Mouse (Mus musculus): ENCODE results near the gene Tecta. TPM values are rescaled to one million over a fixed set of nuclear protein-coding genes. Genes with fewer than 3 reads are reported as not detected.
A peak's percentile ranks its signal among the peaks of the same experiment; 100 is the strongest.

Gene Tecta
- polyA plus RNA-seq, 1 experiment from 2014 or later, result 0.33 TPM

DNA sequence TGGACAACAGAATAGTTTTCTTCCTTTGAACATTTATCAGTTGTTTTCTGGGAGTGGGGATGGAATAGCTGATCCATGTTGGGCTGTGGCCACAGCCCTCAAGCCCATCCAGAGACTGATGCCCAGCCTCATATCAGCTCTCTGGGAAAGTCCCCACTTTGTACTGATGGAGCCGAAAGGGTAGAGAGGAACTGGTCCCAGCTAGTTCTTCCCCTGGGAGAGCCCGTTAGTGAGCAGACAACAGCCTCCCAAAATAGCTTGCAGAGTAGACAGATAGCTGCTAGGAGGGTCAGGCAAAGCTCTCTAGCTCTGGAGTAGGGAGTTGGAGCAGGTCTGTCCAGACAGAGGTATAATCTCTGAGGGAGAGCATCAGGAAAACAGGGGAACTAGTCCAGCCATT is 3.6 kb downstream of the Tecta start:
- Histone ChIP-seq H3K9ac (replicated peaks; ENCODE audit: low read depth, low read length) (no peak overlapping the region), H3K36me3 (ENCODE audit: control insufficient read depth, insufficient read depth, low read length) (no peaks in the 10 kb centered on the region), H3K4me1 (ENCODE audit: control insufficient read depth, insufficient read depth, low read length) (peaks cover 7% of the 10 kb centered on the region; the same call in 1 of the 2 replicates), H3K27ac (ENCODE audit: low read depth, low read length) (no peak overlapping the region), H3K4me2 (ENCODE audit: low read depth, low read length) (no peak overlapping the region), H3K4me3 (ENCODE audit: low read depth, low read length) (no peak overlapping the region), H3K27me3 (ENCODE audit: control insufficient read depth, insufficient read depth, low read length) (no peaks in the 10 kb centered on the region), H3K9me3 (ENCODE audit: control insufficient read depth, low read length) (no peaks in the 10 kb centered on the region)
- no peak for ATAC-seq (ENCODE audit: low read depth)
- 75% methylated on average over 2 of the region's 2 CpGs for WGBS

DNA sequence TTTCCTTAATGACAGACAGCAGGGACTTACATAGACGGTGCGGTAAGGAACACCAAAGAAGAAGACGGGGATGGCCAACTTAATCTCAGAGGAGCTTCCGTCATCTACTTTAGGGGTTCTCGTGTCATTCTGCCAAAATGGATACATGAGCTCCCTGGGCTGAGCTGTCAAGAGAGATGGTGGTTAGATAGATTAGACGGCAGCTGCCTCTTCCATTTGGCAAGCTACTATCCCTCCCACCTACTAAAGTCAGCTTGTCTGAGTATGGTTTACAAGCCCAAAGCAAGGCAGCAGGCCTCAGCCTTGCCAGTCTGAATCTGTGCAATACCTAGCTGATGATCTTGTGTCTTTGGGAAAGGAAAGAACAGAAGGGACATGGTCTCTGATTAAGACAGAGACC is 4.8 kb downstream of the Tecta start:
- Histone ChIP-seq H3K9me3 (ENCODE audit: control insufficient read depth, low read length) (no peaks in the 10 kb centered on the region), H3K4me1 (ENCODE audit: control insufficient read depth, insufficient read depth, low read length) (peaks cover 15% of the 10 kb centered on the region; the same call in 1 of the 2 replicates), H3K27me3 (ENCODE audit: control insufficient read depth, insufficient read depth, low read length) (no peaks in the 10 kb centered on the region), H3K27ac (ENCODE audit: low read depth, low read length) (no peak overlapping the region), H3K4me3 (ENCODE audit: low read depth, low read length) (no peak overlapping the region), H3K9ac (replicated peaks; ENCODE audit: low read depth, low read length) (no peak overlapping the region), H3K4me2 (ENCODE audit: low read depth, low read length) (no peak overlapping the region), H3K36me3 (ENCODE audit: control insufficient read depth, insufficient read depth, low read length) (no peaks in the 10 kb centered on the region)
- 67% methylated on average over 6 of the region's 6 CpGs for WGBS
- ATAC-seq (ENCODE audit: low read depth), result no peak

DNA sequence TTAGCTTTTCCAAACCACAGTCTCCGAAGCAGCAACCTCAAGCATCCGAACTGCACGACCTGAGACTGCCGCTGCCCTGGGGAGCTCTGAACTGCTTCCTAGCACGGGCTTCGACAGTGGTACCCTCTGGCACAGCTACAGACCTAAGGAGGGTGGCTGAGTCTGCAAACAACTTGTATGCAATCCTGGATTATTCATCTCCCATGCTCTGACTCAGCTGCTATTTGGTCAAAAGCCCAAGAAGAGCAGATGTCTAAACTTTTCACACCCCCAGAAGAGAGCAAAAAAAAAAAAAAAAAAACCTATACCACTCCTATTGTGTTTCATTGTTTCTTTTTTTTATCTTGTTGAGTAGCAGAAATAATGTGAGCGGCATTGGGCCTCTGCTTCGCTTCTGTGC is 5.4 kb downstream of the Tecta start:
- no peak overlapping the region for H3K4me3 ChIP-seq (ENCODE audit: low read depth, low read length)
- H3K9ac ChIP-seq (replicated peaks; ENCODE audit: low read depth, low read length), result no peak overlapping the region
- H3K4me1 ChIP-seq (ENCODE audit: control insufficient read depth, insufficient read depth, low read length), result peaks cover 15% of the 10 kb centered on the region; the same call in 1 of the 2 replicates
- no peaks in the 10 kb centered on the region for H3K9me3 ChIP-seq (ENCODE audit: control insufficient read depth, low read length)
- H3K27ac ChIP-seq (ENCODE audit: low read depth, low read length), result no peak overlapping the region
- H3K36me3 ChIP-seq (ENCODE audit: control insufficient read depth, insufficient read depth, low read length), result no peaks in the 10 kb centered on the region
- ATAC-seq (ENCODE audit: low read depth), result no peak
- H3K4me2 ChIP-seq (ENCODE audit: low read depth, low read length), result no peak overlapping the region
- 64% methylated on average over 8 of the region's 8 CpGs for WGBS
- no peaks in the 10 kb centered on the region for H3K27me3 ChIP-seq (ENCODE audit: control insufficient read depth, insufficient read depth, low read length)

- 71% methylated on average over 6 of the region's 6 CpGs for WGBS
- no peaks in the 10 kb centered on the region for H3K36me3 ChIP-seq (ENCODE audit: control insufficient read depth, insufficient read depth, low read length)
- no peak overlapping the region for H3K4me3 ChIP-seq (ENCODE audit: low read depth, low read length)
- H3K9ac ChIP-seq (replicated peaks; ENCODE audit: low read depth, low read length), result no peak overlapping the region
- H3K9me3 ChIP-seq (ENCODE audit: control insufficient read depth, low read length), result no peaks in the 10 kb centered on the region
- no peak overlapping the region for H3K4me2 ChIP-seq (ENCODE audit: low read depth, low read length)
- H3K27ac ChIP-seq (ENCODE audit: low read depth, low read length), result no peak overlapping the region
- H3K4me1 ChIP-seq (ENCODE audit: control insufficient read depth, insufficient read depth, low read length), result peaks cover 15% of the 10 kb centered on the region; the same call in 1 of the 2 replicates
- H3K27me3 ChIP-seq (ENCODE audit: control insufficient read depth, insufficient read depth, low read length), result no peaks in the 10 kb centered on the region
- ATAC-seq (ENCODE audit: low read depth), result no peak
Observed at GRCm38 (mm10) chr9:42392927-42393326, 6.8 kb downstream of the Tecta start.

DNA sequence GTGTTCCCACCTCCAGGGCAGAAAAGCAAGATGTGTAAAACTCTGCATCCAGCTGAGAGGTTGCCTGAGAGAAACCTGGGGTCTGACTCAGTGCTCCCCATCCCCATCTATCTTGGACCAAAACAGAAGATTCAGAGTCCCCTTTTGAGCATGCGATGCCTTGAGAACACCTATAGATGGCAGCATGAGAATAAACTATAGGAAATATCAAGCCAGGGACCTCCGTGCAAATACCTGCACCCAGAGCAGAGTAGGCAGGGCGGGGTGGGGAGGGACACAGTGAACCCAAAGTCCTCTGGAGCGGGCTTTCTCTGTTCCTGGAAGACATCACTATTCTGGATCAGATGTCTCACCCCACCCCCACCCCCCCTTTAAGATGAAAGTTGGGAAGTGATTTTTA is 11.2 kb downstream of the Tecta start:
- Histone ChIP-seq H3K9me3 (ENCODE audit: control insufficient read depth, low read length) (no peaks in the 10 kb centered on the region), H3K4me2 (ENCODE audit: low read depth, low read length) (no peak overlapping the region), H3K4me1 (ENCODE audit: control insufficient read depth, insufficient read depth, low read length) (peaks cover 19% of the 10 kb centered on the region; the same call in 1 of the 2 replicates), H3K4me3 (ENCODE audit: low read depth, low read length) (no peak overlapping the region), H3K9ac (replicated peaks; ENCODE audit: low read depth, low read length) (no peak overlapping the region), H3K27me3 (ENCODE audit: control insufficient read depth, insufficient read depth, low read length) (no peaks in the 10 kb centered on the region), H3K27ac (ENCODE audit: low read depth, low read length) (no peak overlapping the region), H3K36me3 (ENCODE audit: control insufficient read depth, insufficient read depth, low read length) (no peaks in the 10 kb centered on the region)
- WGBS, result 55% methylated on average over 4 of the region's 4 CpGs
- no peak for ATAC-seq (ENCODE audit: low read depth)

DNA sequence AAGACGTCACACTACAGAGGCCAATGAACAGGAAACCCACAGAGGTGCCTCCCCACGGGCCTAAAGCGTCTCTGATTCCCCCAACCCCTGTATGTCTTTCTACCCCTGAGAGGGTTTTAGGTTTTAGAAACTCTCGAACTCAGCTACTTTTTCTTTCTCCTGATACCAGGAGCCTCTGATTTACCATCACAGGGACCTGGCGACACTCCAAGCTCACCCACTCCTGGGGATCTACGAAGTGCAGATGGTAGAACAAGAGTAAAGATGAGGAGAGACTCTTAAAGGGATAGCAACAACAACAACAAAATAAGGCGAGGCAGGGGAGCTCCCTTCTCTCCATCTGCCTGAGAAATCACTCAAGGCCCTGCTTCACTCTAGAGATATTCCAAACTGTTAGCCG is 12.7 kb downstream of the Tecta start:
- H3K36me3 ChIP-seq (ENCODE audit: control insufficient read depth, insufficient read depth, low read length), result no peaks in the 10 kb centered on the region
- H3K4me3 ChIP-seq (ENCODE audit: low read depth, low read length), result no peak overlapping the region
- H3K9me3 ChIP-seq (ENCODE audit: control insufficient read depth, low read length), result no peaks in the 10 kb centered on the region
- H3K4me1 ChIP-seq (ENCODE audit: control insufficient read depth, insufficient read depth, low read length), result peaks cover 19% of the 10 kb centered on the region; the same call in 1 of the 2 replicates
- no peak overlapping the region for H3K9ac ChIP-seq (replicated peaks; ENCODE audit: low read depth, low read length)
- whole genome bisulfite sequencing, result 66% methylated on average over 8 of the region's 8 CpGs
- H3K27ac ChIP-seq (ENCODE audit: low read depth, low read length), result no peak overlapping the region
- H3K27me3 ChIP-seq (ENCODE audit: control insufficient read depth, insufficient read depth, low read length), result no peaks in the 10 kb centered on the region
- no peak overlapping the region for H3K4me2 ChIP-seq (ENCODE audit: low read depth, low read length)
- ATAC-seq (ENCODE audit: low read depth), result no peak

- Histone ChIP-seq H3K36me3 (ENCODE audit: control insufficient read depth, insufficient read depth, low read length) (no peaks in the 10 kb centered on the region), H3K27ac (ENCODE audit: low read depth, low read length) (no peak overlapping the region), H3K4me1 (ENCODE audit: control insufficient read depth, insufficient read depth, low read length) (peaks cover 8% of the 10 kb centered on the region; the same call in 1 of the 2 replicates), H3K4me3 (ENCODE audit: low read depth, low read length) (no peak overlapping the region), H3K9me3 (ENCODE audit: control insufficient read depth, low read length) (no peaks in the 10 kb centered on the region), H3K9ac (replicated peaks; ENCODE audit: low read depth, low read length) (no peak overlapping the region), H3K4me2 (ENCODE audit: low read depth, low read length) (no peak overlapping the region), H3K27me3 (ENCODE audit: control insufficient read depth, insufficient read depth, low read length) (no peaks in the 10 kb centered on the region)
- no peak for ATAC-seq (ENCODE audit: low read depth)
- 52% methylated on average over 13 of the region's 13 CpGs for WGBS
Observed at GRCm38 (mm10) chr9:42385656-42386055, 14.1 kb downstream of the Tecta start.

GRCm38 (mm10) chr9:42382628-42383347 is 16.9 kb downstream of the Tecta start:
- H3K9ac ChIP-seq (replicated peaks; ENCODE audit: low read depth, low read length), result no peak overlapping the region
- peaks cover 4% of the 10 kb centered on the region; the same call in 1 of the 2 replicates for H3K4me1 ChIP-seq (ENCODE audit: control insufficient read depth, insufficient read depth, low read length)
- H3K27ac ChIP-seq (ENCODE audit: low read depth, low read length), result no peak overlapping the region; the same call in 1 of the 2 replicates
- H3K27me3 ChIP-seq (ENCODE audit: control insufficient read depth, insufficient read depth, low read length), result no peaks in the 10 kb centered on the region
- no peak overlapping the region for H3K4me2 ChIP-seq (ENCODE audit: low read depth, low read length)
- H3K4me3 ChIP-seq (ENCODE audit: low read depth, low read length), result no peak overlapping the region
- ATAC-seq (ENCODE audit: low read depth), result no peak
- H3K36me3 ChIP-seq (ENCODE audit: control insufficient read depth, insufficient read depth, low read length), result no peaks in the 10 kb centered on the region
- H3K9me3 ChIP-seq (ENCODE audit: control insufficient read depth, low read length), result no peaks in the 10 kb centered on the region
- WGBS, result 54% methylated on average over 8 of the region's 8 CpGs

DNA sequence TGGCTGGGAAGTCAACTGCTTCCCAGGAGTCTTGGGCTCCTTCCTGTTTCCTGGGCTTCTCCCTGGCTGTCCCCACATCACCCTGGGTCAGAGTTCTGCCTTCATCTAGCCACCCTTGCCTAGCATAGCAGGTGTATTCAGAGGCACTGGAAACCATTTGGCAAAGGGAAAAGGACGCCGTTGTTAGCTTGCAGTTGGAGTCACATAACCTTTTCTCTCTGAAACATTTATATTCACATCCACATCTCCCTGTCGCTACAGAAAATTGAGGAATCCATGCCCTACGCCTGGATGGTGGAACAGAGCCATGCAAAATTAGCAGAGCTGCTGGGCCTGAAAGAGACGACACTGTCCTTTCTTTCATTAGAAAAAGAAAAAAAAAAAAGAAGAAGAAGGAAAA is 17.7 kb downstream of the Tecta start:
- ATAC-seq (ENCODE audit: low read depth), result 0 out of 2 replicates have a peak, but pooled peaks have one; percentile 24
- Histone ChIP-seq H3K4me2 (ENCODE audit: low read depth, low read length) (no peak overlapping the region), H3K9ac (replicated peaks; ENCODE audit: low read depth, low read length) (no peak overlapping the region), H3K27me3 (ENCODE audit: control insufficient read depth, insufficient read depth, low read length) (no peaks in the 10 kb centered on the region), H3K4me1 (ENCODE audit: control insufficient read depth, insufficient read depth, low read length) (peaks cover 4% of the 10 kb centered on the region; the same call in 1 of the 2 replicates), H3K4me3 (ENCODE audit: low read depth, low read length) (no peak overlapping the region), H3K9me3 (ENCODE audit: control insufficient read depth, low read length) (no peaks in the 10 kb centered on the region), H3K36me3 (ENCODE audit: control insufficient read depth, insufficient read depth, low read length) (no peaks in the 10 kb centered on the region), H3K27ac (ENCODE audit: low read depth, low read length) (no peak overlapping the region; the same call in 1 of the 2 replicates)
- 51% methylated on average over 5 of the region's 5 CpGs for WGBS

Data from neural tube, embryonic 14.5 days (tissue).